Mouse (Mus musculus): ENCODE results near the gene Gpr3. TPM values are rescaled to one million over a fixed set of nuclear protein-coding genes. Genes with fewer than 3 reads are reported as not detected.

The Gpr3 gene
- total RNA-seq (2023), result under 1 TPM; 0.26 to 0.61 TPM

DNA sequence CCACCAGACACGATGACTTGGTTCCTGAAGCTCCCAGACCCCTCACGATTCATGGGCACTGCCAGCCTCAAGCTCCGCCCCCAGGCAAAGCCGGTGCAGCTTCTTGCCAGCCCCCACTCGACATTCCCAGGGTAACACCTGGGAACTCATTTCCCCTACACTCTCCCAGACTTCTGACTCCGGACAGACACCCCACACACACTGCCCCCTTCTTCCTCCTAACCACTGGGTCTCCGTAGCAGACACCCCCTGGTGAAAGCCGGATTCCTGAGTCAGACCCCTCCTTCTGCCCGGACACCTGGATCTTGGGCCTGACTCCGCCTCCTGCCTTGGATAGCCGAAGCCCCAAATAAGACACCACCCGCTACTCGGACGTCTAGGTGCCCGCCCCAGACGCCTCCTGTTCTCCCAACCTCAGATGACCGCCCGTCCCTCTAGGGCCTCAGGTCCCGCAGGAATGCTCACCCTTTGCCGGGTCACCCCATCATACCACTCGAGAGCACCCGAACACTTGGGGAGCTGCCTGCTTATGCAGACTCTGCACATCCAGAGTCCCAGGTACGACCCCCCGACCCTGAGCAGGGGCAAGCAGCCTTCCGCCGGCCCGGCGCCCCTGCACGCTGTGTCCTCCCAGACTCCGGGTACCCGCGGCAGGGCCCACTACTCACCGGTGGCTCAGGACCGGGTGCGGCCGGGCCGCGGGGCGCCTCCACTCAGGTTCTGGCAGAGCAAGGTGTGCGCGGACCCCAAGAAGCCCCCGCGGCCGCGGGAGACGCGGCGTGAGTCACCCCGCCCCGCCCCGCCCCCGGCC, at the start of gene Gpr3, which contains the start of gene Cd164l2:
Gene Gpr3 (minus strand): TSS at position 786 of the 811 bp plus-strand sequence.
Gene Cd164l2 (plus strand): TSS at position 381 of the 811 bp plus-strand sequence.

DNA sequence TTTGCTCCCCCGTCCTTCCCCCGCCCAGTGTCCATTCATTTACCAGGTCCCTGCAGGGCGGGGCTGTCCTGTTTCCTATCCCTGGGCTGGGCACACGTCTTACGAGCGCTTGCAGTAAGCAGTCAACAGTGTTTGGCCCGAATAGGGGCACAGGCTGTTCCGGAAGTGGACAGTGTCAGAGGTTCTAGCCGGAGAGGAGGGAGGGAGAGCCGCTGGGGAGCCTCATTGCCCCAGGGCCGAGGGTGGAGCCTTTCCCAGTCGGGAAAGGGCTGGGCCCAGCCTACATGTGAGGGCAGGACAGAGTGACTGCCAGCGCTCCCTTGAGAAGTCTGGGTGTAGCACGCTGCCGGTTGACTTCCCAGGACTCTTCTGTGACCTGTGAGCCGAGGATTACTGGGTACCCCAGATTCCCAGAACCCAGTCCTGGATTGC, 28.2 kb upstream of the Gpr3 start, which contains the start of gene Map3k6:
Gene Map3k6 (plus strand): TSS at position 329 of the 432 bp plus-strand sequence.

Other genes starting within 250 kb of the Gpr3 start
- gene Fgr, start 238.4 kb downstream of the Gpr3 start, total RNA-seq (2023), result 100 to 1,000 TPM; 473 to 506 TPM
- gene Ahdc1, start 201.3 kb downstream of the Gpr3 start, total RNA-seq (2023), result 10 to 100 TPM; 13.3 to 17.4 TPM
- 100 to 1,000 TPM; 361 to 372 TPM for gene Wasf2, start 82.0 kb downstream of the Gpr3 start, total RNA-seq (2023)
- gene Cd164l2, start 405 bp downstream of the Gpr3 start, total RNA-seq (2023), result 1 to 10 TPM in 1 of 2 experiments, not detected in 1; 1.2 TPM
- 10 to 100 TPM in 1 of 2 experiments, 1 to 10 TPM in 1; 6.7 to 11.1 TPM for gene Map3k6, start 28.3 kb upstream of the Gpr3 start, total RNA-seq (2023)
- under 1 TPM; 0.67 to 0.73 TPM for gene Sytl1, start 50.6 kb upstream of the Gpr3 start, total RNA-seq (2023)
- gene Tmem222, start 65.3 kb upstream of the Gpr3 start, total RNA-seq (2023), result 10 to 100 TPM; 35.3 to 41.7 TPM
- gene Wdtc1, start 140.9 kb upstream of the Gpr3 start, total RNA-seq (2023), result 10 to 100 TPM; 33.2 to 36.7 TPM
- gene Slc9a1, start 157.2 kb upstream of the Gpr3 start, total RNA-seq (2023), result 10 to 100 TPM; 53.1 to 56.3 TPM